Mouse (Mus musculus) neural tube, embryonic 13.5 days (tissue): Measurements from ENCODE around the gene March4. TPM values are rescaled to one million over a fixed set of nuclear protein-coding genes. Genes with fewer than 3 reads are reported as not detected.

Source experiments
- ATAC-seq: fragments of 200-750 bp; cut with Nextera tagmentation; 2 replicates; pipeline ENCODE4 v1.8.0; 2017; ENCODE audit warnings: low read depth, mild to moderate bottlenecking, moderate TSS enrichment, moderate library complexity
- H3K27ac ChIP-seq: fragments of 300-500 bp; sonication (generic); replicated peaks from 2 replicates; pipeline ENCODE4 v1.5.1; 2015; ENCODE audit warnings: moderate library complexity, mild to moderate bottlenecking, inconsistent platforms
- H3K27me3 ChIP-seq: fragments of 300-500 bp; sonication (generic); 2 replicates; pipeline ENCODE4 v1.6.1; 2015; ENCODE audit warnings: mild to moderate bottlenecking, inconsistent platforms
- H3K36me3 ChIP-seq: fragments of 300-500 bp; sonication (generic); 2 replicates; pipeline ENCODE4 v1.6.1; 2015; ENCODE audit warnings: mild to moderate bottlenecking, inconsistent platforms
- H3K4me1 ChIP-seq: fragments of 300-500 bp; sonication (generic); replicated peaks from 2 replicates; pipeline ENCODE4 v1.6.1; 2015; ENCODE audit warnings: inconsistent platforms
- H3K4me2 ChIP-seq: fragments of 300-500 bp; sonication (generic); 2 replicates; pipeline ENCODE4 v1.6.1; 2015; ENCODE audit warnings: inconsistent platforms, mild to moderate bottlenecking, moderate library complexity
- H3K4me3 ChIP-seq: fragments of 300-500 bp; sonication (generic); 2 replicates; pipeline ENCODE4 v1.5.1; 2015; ENCODE audit warnings: mild to moderate bottlenecking, inconsistent platforms
- H3K9ac ChIP-seq: fragments of 300-500 bp; sonication (generic); 2 replicates; pipeline ENCODE4 v1.6.1; 2015; ENCODE audit warnings: moderate library complexity, mild to moderate bottlenecking, inconsistent platforms
- H3K9me3 ChIP-seq: fragments of 300-500 bp; sonication (generic); 2 replicates; pipeline ENCODE4 v1.6.1; 2016; ENCODE audit warnings: inconsistent platforms
- WGBS: fragments of 180-500 bp; shearing (Covaris S2); methylation state at CpG from one replicate; pipeline ENCODE4 v1.1.7; 2015; 5-methylcytosine and 5-hydroxymethylcytosine counted together
- polyA plus RNA-seq: library from polyadenylated mRNA; unstranded; fragments of >200 nt; fragmentation: Nextera tagmentation; extraction: Ambion mirVana; gene quantifications from 2 replicates; pipeline ENCODE4 v1.2.1, GENCODE M21; 2015

Gene March4
- polyA plus RNA-seq, result 7.2 and 7.8 TPM in 2 replicates

DNA sequence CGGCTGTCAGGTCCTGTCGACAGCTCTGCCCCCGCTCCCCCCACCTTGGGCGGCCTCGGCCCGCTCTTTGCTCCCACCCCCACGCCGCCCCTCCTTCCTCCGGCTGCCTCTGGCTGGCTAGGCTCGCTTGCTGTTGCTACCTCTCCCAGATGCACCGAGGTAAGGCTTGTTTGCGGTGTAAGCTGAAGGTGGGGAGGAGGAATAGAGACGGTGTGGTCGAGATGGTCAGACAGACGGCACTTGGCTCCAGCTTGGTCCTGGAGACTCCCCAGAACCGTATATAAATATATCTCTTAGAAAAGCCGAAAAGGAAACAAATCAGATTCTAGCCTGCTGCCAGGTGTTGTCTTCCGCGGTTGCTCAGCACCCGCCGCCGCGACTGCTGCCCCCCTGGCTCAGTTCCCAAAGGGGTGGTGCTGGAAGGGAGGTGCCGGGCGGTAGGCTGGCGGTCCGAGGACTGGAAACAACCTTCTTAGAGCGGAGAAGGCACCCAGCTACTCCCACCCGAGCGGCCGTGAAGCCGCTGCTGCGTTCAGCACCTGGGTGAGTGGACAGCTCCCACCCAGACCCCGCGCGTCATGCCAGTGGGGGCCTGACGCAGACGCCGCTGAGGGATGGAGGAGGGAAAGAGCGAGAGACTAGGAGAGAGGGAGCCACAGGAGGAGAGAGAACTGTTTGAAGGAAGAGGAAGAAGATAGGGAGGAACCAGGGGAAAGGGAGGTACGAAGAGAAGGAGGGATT is at the start of gene March4:
Gene March4, minus strand, starts transcription at position 320 of the 741 bp plus-strand sequence.
- peak within 1 kb of the TSS; percentile 92 for H3K27ac ChIP-seq
- peak within 1 kb of the TSS; percentile 87 for H3K9ac ChIP-seq
- H3K4me3 ChIP-seq, result peak within 1 kb of the TSS; percentile 68
- H3K36me3 ChIP-seq, result no peaks in the 10 kb centered on the region
- H3K4me1 ChIP-seq, result peaks cover 57% of the 10 kb centered on the region
- WGBS, result 2% methylated on average over 41 of the region's 41 CpGs
- H3K27me3 ChIP-seq, result 0 out of 2 replicates have a peak, but pooled peaks cover 8% of the 10 kb centered on the region
- peak within 1 kb of the TSS; percentile 66 for H3K4me2 ChIP-seq
- H3K9me3 ChIP-seq, result no peaks in the 10 kb centered on the region
- peak; percentile 82 for ATAC-seq

DNA sequence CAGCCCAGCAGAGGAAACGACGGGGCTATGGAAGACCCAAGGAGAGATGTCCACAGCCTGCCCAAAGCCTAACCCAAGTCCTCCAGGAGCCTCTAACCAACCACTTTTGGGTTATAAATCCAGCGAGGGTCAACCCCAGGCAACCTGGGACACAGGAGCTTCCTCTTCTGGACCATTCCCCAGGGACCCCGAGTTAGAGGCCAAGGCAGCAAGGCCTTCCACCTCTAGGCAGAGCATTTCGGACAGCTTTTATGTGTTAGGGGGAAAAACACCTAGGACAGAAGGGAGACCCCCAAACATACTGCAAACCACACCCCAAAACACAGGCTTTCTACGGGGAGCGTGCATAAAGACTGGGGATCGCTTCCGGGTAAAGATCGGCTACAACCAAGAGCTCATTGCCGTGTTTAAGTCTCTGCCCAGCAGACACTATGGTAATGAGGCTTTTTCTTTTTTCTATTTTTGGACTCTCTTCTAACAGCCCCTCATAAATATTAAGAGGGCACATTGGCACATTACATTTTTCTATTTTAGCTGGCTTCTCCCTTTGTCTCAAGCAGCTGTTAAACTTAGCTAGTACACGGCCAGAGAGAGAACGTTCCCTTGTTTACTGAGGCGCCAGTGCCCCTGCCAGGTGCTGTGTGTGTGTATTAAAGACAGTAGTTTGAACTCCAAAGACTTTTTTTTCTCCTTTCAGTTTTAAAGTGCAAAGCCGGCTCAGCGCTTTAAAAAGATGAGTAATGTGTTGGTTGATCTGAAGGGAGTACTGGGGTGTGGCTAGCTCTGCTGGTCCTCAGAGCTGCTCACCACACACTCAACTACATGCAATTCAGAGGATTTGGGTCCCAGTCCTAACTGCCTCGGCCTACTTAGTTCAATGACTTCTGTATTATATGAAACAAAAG is 49.5 kb upstream of the March4 start:
- H3K36me3 ChIP-seq, result peaks cover 44% of the 10 kb centered on the region
- H3K27ac ChIP-seq, result no peak overlapping the region
- ATAC-seq, result no peak
- no peaks in the 10 kb centered on the region for H3K9me3 ChIP-seq
- no peak overlapping the region for H3K4me3 ChIP-seq
- H3K27me3 ChIP-seq, result no peaks in the 10 kb centered on the region
- H3K4me2 ChIP-seq, result no peak overlapping the region
- H3K4me1 ChIP-seq, result peaks cover 21% of the 10 kb centered on the region
- 89% methylated on average over 17 of the region's 17 CpGs for WGBS
- no peak overlapping the region for H3K9ac ChIP-seq

DNA sequence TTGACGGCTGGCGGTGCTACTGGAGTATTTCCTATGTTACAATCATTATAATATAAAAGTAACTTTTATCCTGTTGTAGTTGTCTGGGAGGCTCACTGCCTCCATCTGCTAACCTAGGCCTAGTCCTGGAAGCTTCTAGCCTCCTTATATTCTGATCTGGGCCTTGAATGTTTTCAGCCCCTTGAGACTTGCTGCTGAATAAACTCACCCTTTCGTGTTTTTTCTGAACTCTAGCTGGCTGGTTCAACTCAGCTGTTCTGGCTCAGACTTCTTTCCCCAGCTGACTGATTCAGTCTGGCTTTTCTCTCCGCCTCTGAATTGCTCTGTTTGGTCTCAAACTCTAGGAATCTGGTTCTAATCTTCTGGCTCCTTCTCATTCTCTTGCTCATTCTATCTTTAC is 47.2 kb upstream of the March4 start:
- WGBS, result 75% methylated on average over 4 of the region's 4 CpGs
- Histone ChIP-seq H3K4me3 (peak overlapping the region; percentile 59), H3K4me2 (peak overlapping the region; percentile 57), H3K27me3 (no peaks in the 10 kb centered on the region), H3K27ac (peak overlapping the region; percentile 87; the same call in 1 of the 2 replicates), H3K4me1 (peaks cover 24% of the 10 kb centered on the region), H3K36me3 (peaks cover 32% of the 10 kb centered on the region), H3K9me3 (no peaks in the 10 kb centered on the region), H3K9ac (peak overlapping the region; percentile 75)
- ATAC-seq, result no peak

DNA sequence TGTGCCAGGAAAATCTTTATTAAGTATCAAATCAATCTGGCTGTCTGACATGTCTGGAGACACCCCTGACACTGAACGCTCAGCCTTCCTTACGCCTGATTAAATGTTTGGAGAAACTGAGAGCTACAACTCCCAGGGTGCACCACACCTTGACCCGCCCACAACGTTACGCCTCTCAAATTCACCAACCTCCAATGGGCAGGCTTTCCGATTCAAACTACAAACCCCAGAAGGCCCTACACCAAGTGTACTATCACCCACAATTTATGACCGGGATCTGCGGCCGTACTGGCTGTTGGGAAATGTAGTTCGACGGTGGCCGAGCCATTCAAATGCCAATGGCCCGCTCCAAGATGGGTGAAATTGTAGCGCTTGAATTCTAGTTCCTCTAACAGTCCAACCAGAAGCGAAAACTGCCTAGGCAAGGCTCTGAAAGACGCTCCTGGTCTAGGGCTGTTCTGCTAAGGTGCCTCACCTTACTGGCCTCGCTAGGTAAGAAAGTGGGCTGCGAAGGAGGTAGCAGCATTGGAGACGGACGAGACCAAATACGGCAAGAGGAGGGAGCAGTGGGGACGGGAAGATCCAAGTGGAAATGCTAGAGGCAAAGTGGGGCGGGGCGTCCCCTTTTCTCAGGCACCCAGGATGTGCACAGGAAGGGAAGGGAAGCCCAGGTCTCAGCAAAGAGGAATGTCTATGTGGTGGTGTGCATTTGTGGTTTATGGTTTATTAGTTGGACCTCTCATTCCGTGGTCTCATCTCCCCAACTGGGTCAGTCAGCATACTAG is 46.4 kb upstream of the March4 start, which contains the start of gene Smarcal1:
Gene Smarcal1, plus strand, starts transcription at position 305 of the 785 bp plus-strand sequence.
- peak within 1 kb of the TSS; percentile 87 for H3K27ac ChIP-seq
- peak within 1 kb of the TSS; percentile 57 for H3K4me2 ChIP-seq
- peak within 1 kb of the TSS; percentile 75 for H3K9ac ChIP-seq
- peak within 1 kb of the TSS; percentile 59 for H3K4me3 ChIP-seq
- ATAC-seq, result peak; percentile 98
- peaks cover 31% of the 10 kb centered on the region for H3K4me1 ChIP-seq
- H3K36me3 ChIP-seq, result peaks cover 26% of the 10 kb centered on the region
- H3K9me3 ChIP-seq, result no peaks in the 10 kb centered on the region
- WGBS, result 1% methylated on average over 25 of the region's 25 CpGs
- no peaks in the 10 kb centered on the region for H3K27me3 ChIP-seq

DNA sequence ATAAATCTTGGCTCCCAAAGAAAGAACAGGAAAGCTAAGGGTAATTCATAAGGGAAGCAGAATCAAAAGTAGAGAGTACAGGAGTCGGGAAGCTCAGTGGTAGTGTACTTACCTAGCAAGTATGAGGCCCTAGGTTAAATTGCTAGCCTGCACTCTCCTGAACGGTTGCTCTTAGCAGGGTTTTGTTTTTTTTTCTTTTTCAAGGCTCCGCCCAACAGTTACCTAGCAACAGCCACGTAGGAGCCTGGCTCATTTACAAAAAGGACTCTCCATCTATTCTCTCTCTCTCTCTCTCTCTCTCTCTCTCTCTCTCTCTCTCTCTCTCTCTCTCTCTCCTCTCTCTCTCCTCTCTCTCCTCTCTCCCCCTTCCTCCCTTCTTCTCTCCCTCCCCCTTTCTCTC is 42.1 kb upstream of the March4 start:
- H3K9ac ChIP-seq, result no peak overlapping the region
- no peaks in the 10 kb centered on the region for H3K36me3 ChIP-seq
- H3K4me1 ChIP-seq, result peaks cover 35% of the 10 kb centered on the region
- H3K4me3 ChIP-seq, result no peak overlapping the region
- H3K27ac ChIP-seq, result no peak overlapping the region; the same call in 1 of the 2 replicates
- WGBS, result 20% methylated on average over 4 of the region's 4 CpGs
- no peak for ATAC-seq
- H3K4me2 ChIP-seq, result peak overlapping the region; percentile 34
- no peaks in the 10 kb centered on the region for H3K9me3 ChIP-seq
- H3K27me3 ChIP-seq, result no peaks in the 10 kb centered on the region

DNA sequence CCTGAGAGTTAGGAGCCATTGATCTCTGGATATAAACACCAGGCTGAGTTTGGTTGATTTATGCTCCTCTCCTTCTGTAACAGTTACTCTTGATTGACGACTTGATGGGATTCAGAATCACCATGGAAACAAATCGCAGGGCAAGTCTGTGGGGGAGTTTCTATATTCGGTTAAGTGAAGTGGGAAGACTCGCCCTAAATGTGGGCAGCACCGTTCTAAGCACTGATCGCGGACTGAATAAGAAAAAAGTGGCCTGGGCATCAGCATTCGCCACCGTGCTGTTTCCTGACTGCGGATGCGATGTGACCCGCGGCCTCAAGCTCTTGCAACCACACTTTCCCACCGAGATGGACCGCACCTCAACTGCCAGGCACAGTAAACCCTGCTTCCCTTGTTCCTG is 41.6 kb upstream of the March4 start:
- Histone ChIP-seq H3K9me3 (no peaks in the 10 kb centered on the region), H3K36me3 (no peaks in the 10 kb centered on the region), H3K27ac (peak overlapping the region; percentile 55; the same call in 1 of the 2 replicates), H3K9ac (no peak overlapping the region), H3K4me1 (peaks cover 32% of the 10 kb centered on the region), H3K4me3 (no peak overlapping the region), H3K27me3 (no peaks in the 10 kb centered on the region), H3K4me2 (peak overlapping the region; percentile 34)
- no peak for ATAC-seq
- 29% methylated on average over 15 of the region's 15 CpGs for WGBS

DNA sequence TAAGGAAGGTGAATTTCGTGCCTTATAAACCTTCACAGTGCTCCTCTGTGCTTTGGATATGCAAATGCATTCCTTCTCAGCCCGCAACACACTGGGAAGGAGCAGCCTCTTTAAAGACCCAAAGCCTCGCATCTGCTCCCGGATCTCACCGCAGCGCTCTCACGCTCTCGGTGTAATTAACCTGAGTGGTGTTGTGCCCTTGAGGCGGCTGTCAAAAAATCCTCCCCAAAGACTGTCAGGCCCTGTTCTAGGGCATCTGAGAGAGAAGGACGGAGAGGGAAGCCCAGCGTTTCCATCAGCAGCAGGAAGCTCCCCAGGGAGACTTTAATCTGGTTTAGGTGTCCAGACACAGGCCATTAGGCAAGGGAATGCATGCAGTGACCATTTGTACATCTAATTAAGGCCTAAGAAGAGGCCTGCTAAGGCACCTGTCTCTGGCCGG is 40.8 kb upstream of the March4 start:
- Histone ChIP-seq H3K27me3 (no peaks in the 10 kb centered on the region), H3K9ac (0 out of 2 replicates have a peak overlapping the region, but pooled peaks have one; percentile 18), H3K27ac (peak overlapping the region; percentile 72), H3K4me1 (peaks cover 31% of the 10 kb centered on the region), H3K36me3 (no peaks in the 10 kb centered on the region), H3K4me3 (0 out of 2 replicates have a peak overlapping the region, but pooled peaks have one; percentile 3), H3K4me2 (peak overlapping the region; percentile 39), H3K9me3 (no peaks in the 10 kb centered on the region)
- 2% methylated on average over 12 of the region's 12 CpGs for WGBS
- no peak for ATAC-seq

DNA sequence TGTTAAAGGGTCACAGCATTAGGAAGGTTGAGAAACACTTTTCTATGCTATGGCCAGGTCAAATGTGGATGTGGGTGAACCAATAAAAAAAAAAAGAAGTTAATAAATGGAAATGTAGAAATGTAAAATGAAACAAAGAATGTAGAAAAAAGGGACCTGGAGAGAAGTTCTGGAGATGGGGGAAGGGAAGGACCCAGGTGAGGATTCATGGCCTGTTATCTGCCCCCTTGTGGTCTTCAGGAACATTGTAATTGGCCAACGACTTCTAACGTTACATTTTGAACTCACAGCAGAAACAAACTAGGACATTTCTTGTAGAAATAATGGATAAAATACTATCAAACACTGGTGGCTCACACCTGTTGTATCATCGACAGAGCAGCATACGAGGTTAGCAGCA is 38.4 kb upstream of the March4 start:
- no peaks in the 10 kb centered on the region for H3K9me3 ChIP-seq
- H3K9ac ChIP-seq, result no peak overlapping the region
- no peak for ATAC-seq
- H3K4me1 ChIP-seq, result peaks cover 31% of the 10 kb centered on the region
- H3K27ac ChIP-seq, result no peak overlapping the region
- H3K27me3 ChIP-seq, result no peaks in the 10 kb centered on the region; the same call in 1 of the 2 replicates
- WGBS, result 58% methylated on average over 4 of the region's 4 CpGs
- no peaks in the 10 kb centered on the region for H3K36me3 ChIP-seq
- H3K4me2 ChIP-seq, result no peak overlapping the region
- H3K4me3 ChIP-seq, result no peak overlapping the region

DNA sequence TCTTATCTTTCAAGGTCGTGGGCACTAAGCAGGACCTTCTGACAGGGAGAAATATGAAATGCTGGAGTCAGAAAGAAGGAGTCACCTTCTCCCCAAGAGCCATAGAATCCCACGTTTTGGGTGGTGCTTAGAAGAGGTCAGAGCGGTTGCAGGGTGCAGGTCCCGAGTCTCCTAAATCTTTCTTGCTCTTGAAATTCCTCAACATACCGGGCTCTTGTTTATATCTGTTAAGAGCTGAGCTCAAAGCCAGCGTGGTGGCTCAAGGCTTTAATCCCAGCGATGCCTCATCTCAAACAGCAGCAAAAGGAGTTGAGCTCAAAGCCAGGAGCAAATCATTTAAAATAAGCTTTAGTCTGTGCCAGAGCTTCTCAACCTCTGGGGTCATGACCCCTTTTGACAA is 37.9 kb upstream of the March4 start:
- Histone ChIP-seq H3K9ac (no peak overlapping the region), H3K27ac (no peak overlapping the region), H3K36me3 (no peaks in the 10 kb centered on the region), H3K9me3 (no peaks in the 10 kb centered on the region), H3K4me2 (no peak overlapping the region), H3K4me1 (peaks cover 31% of the 10 kb centered on the region), H3K4me3 (no peak overlapping the region), H3K27me3 (no peaks in the 10 kb centered on the region; the same call in 1 of the 2 replicates)
- no peak for ATAC-seq
- WGBS, result 70% methylated on average over 7 of the region's 7 CpGs

DNA sequence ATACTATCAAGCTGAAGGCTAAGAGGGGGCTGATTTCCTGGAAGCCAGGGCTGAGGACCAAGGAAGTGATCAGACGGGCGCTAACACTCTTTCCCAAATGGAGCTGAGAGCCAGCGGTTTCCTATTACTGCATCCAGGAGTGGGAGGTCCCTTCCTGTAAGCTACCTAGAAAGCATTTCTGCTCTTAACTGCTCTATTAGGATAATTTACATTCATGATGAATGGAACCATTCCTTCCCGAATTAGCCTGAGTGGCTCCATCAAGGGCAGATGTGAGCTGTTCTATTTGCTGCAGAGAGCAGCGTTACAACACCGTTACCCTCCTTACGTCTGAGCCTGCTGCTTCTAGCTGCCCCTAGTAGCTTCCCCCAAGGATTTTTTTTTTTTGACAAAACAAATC is 37.3 kb upstream of the March4 start:
- no peak overlapping the region for H3K4me3 ChIP-seq
- H3K4me2 ChIP-seq, result no peak overlapping the region
- H3K4me1 ChIP-seq, result peaks cover 30% of the 10 kb centered on the region
- ATAC-seq, result no peak
- no peaks in the 10 kb centered on the region for H3K36me3 ChIP-seq
- 53% methylated on average over 7 of the region's 7 CpGs for WGBS
- no peak overlapping the region for H3K27ac ChIP-seq
- H3K27me3 ChIP-seq, result no peaks in the 10 kb centered on the region; the same call in 1 of the 2 replicates
- no peak overlapping the region for H3K9ac ChIP-seq
- no peaks in the 10 kb centered on the region for H3K9me3 ChIP-seq

DNA sequence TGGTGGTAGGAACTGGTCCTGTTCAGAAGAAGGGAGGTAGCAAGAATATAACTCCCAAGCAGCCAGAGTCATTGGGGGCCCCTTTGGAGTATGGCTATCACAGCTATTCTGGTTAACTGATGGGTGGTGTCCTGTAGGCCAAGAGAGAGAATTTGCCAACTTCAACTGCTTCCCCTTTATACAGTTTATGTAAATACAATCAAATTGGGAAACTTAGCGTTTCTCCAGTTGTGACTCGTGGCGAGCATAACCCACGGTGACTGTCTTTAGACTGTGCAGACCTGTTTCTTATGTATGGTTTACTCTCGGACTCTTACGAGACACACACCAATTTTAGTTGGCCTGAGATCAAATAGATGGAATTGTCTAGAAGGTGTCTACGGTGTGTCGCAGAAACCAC is 32.0 kb upstream of the March4 start:
- no peak overlapping the region for H3K27ac ChIP-seq
- H3K36me3 ChIP-seq, result no peaks in the 10 kb centered on the region
- H3K4me2 ChIP-seq, result no peak overlapping the region
- no peak overlapping the region for H3K9ac ChIP-seq
- WGBS, result 96% methylated on average over 8 of the region's 8 CpGs
- H3K27me3 ChIP-seq, result no peaks in the 10 kb centered on the region; the same call in 1 of the 2 replicates
- H3K9me3 ChIP-seq, result no peaks in the 10 kb centered on the region
- no peak for ATAC-seq
- 0 out of 2 replicates have a peak, but pooled peaks cover 10% of the 10 kb centered on the region for H3K4me1 ChIP-seq
- no peak overlapping the region for H3K4me3 ChIP-seq
